In the genomic region with DNA sequence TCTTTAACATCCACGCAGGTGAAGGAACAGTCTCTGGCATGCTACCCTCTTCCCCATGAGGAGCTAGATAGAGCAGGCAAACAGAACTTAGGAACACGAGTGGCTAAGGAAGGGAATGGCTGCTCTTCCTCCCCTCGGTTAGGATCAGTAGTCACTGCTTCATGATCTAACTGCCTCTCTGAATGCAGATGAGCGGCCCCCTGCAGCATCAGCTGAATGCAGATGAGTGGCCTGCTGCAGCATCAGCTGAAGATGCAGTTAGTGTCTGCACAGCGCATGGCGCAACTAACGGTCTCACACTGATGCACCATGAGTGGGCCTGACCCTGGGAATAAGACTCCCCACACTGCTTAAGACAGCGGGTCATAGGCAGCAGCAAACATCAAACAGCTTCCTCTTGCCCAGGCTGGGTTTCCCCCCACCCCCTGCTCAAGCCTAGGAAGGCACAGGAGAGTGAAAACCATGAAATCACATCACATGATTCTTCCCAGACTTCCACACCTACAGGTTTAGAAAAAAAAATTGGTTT, we compare ENCODE assay signal across 25 mouse cellular contexts. TPM values are rescaled to one million over a fixed set of nuclear protein-coding genes. Genes with fewer than 3 reads are reported as not detected.
A peak's percentile ranks its signal among the peaks of the same experiment; 100 is the strongest.
DNase-seq lines count a peak whose midpoint lies in the region; ATAC-seq lines count a peak whose summit lies in the region.
"Had no signal": no experiment of that assay in that cellular context is flagged by ENCODE, and none has a peak within 500 bp of the region (broad histone marks: within the 10 kb centered on the region; RNA-seq: fewer than 3 reads in every experiment).

No protein-coding gene starts in this region.

- H3K9me3 ChIP-seq in hindbrain, embryonic 10.5 days: no peaks in the 10 kb centered on the region
- H3K9me3 ChIP-seq in hindbrain, embryonic 11.5 days (ENCODE audit: control insufficient read depth, low read length): no peaks in the 10 kb centered on the region
- no peaks in the 10 kb centered on the region for H3K9me3 ChIP-seq in hindbrain, embryonic 15.5 days
- H3K9me3 ChIP-seq in midbrain, embryonic 15.5 days: no peaks in the 10 kb centered on the region
- no peaks in the 10 kb centered on the region for H3K9me3 ChIP-seq in kidney, embryonic 15.5 days (replicated peaks)
- H3K9me3 ChIP-seq: embryonic facial prominence, embryonic 13.5 days; forebrain, embryonic 12.5 days; heart, embryonic 15.5 days; intestine, embryonic 15.5 days; limb, embryonic 15.5 days; megakaryocyte, embryonic 14.5 days had no signal

- no peak for DNase-seq in hindbrain, embryonic 10.5 days (ENCODE audit: low spot score)
- no peak for DNase-seq in hindbrain, embryonic 11.5 days (ENCODE audit: low spot score)
- no peak for DNase-seq in thymus, postnatal 0 days (ENCODE audit: low spot score)
- no peak for DNase-seq in kidney, adult 18-20 months
- DNase-seq: adrenal gland, adult 8-10 months; cerebellum, adult 18-20 months; cerebellum, postnatal 36 days; embryo, embryonic 11 days; heart, postnatal 36 days; kidney, postnatal 36 days; lung, embryonic 14.5 days; thymus, postnatal 14 days had no signal

- peaks cover 14% of the 10 kb centered on the region for H3K4me1 ChIP-seq in hindbrain, embryonic 10.5 days (replicated peaks)
- H3K4me1 ChIP-seq in hindbrain, embryonic 11.5 days (replicated peaks; ENCODE audit: control insufficient read depth, insufficient read depth, low read length): no peaks in the 10 kb centered on the region
- H3K4me1 ChIP-seq in hindbrain, embryonic 15.5 days (replicated peaks): no peaks in the 10 kb centered on the region
- H3K4me1 ChIP-seq in midbrain, embryonic 15.5 days: peaks cover 6% of the 10 kb centered on the region
- H3K4me1 ChIP-seq in kidney, embryonic 15.5 days: peaks cover 4% of the 10 kb centered on the region
- H3K4me1 ChIP-seq: heart, embryonic 15.5 days; intestine, embryonic 15.5 days; limb, embryonic 15.5 days had no signal

- H3K36me3 ChIP-seq in hindbrain, embryonic 10.5 days: peaks cover 82% of the 10 kb centered on the region
- no peaks in the 10 kb centered on the region for H3K36me3 ChIP-seq in hindbrain, embryonic 11.5 days (ENCODE audit: control insufficient read depth, insufficient read depth, low read length)
- H3K36me3 ChIP-seq in hindbrain, embryonic 15.5 days: peaks cover 7% of the 10 kb centered on the region; the same call in 1 of the 2 replicates
- peaks cover 12% of the 10 kb centered on the region; the same call in 1 of the 2 replicates for H3K36me3 ChIP-seq in midbrain, embryonic 15.5 days (replicated peaks)
- H3K36me3 ChIP-seq in kidney, embryonic 15.5 days: peaks cover 48% of the 10 kb centered on the region

- no peak overlapping the region for H3K4me2 ChIP-seq in hindbrain, embryonic 11.5 days (replicated peaks; ENCODE audit: low read depth, low read length)
- no peak overlapping the region for H3K4me2 ChIP-seq in hindbrain, embryonic 15.5 days
- no peak overlapping the region for H3K4me2 ChIP-seq in midbrain, embryonic 15.5 days
- H3K4me2 ChIP-seq in kidney, embryonic 15.5 days: no peak overlapping the region
- H3K4me2 ChIP-seq: embryonic facial prominence, embryonic 13.5 days; forebrain, embryonic 12.5 days; heart, embryonic 15.5 days; intestine, embryonic 15.5 days; limb, embryonic 15.5 days; lung, embryonic 14.5 days had no signal

- no peak overlapping the region for H3K4me3 ChIP-seq in hindbrain, embryonic 10.5 days
- H3K4me3 ChIP-seq in hindbrain, embryonic 11.5 days (ENCODE audit: low read depth, low read length): no peak overlapping the region
- H3K4me3 ChIP-seq in hindbrain, embryonic 15.5 days: no peak overlapping the region
- no peak overlapping the region for H3K4me3 ChIP-seq in midbrain, embryonic 15.5 days
- H3K4me3 ChIP-seq in kidney, embryonic 15.5 days (replicated peaks): no peak overlapping the region
- H3K4me3 ChIP-seq: embryonic facial prominence, embryonic 13.5 days; erythroblast, embryonic 14.5 days; forebrain, embryonic 12.5 days; heart, embryonic 15.5 days; intestine, embryonic 15.5 days; limb, embryonic 15.5 days; megakaryocyte, embryonic 14.5 days had no signal

- H3K27me3 ChIP-seq in hindbrain, embryonic 10.5 days (ENCODE audit: insufficient read depth, poor library complexity, severe bottlenecking): no peaks in the 10 kb centered on the region
- no peaks in the 10 kb centered on the region for H3K27me3 ChIP-seq in hindbrain, embryonic 11.5 days (ENCODE audit: control insufficient read depth, insufficient read depth, low read length)
- no peaks in the 10 kb centered on the region for H3K27me3 ChIP-seq in hindbrain, embryonic 15.5 days
- H3K27me3 ChIP-seq in midbrain, embryonic 15.5 days (replicated peaks): no peaks in the 10 kb centered on the region
- no peaks in the 10 kb centered on the region for H3K27me3 ChIP-seq in kidney, embryonic 15.5 days
- H3K27me3 ChIP-seq: embryonic facial prominence, embryonic 13.5 days; forebrain, embryonic 12.5 days; heart, embryonic 15.5 days; intestine, embryonic 15.5 days; limb, embryonic 15.5 days; megakaryocyte, embryonic 14.5 days had no signal

- H3K9ac ChIP-seq in hindbrain, embryonic 11.5 days (ENCODE audit: low read depth, low read length): no peak overlapping the region
- H3K9ac ChIP-seq in hindbrain, embryonic 15.5 days: no peak overlapping the region
- no peak overlapping the region for H3K9ac ChIP-seq in midbrain, embryonic 15.5 days
- no peak overlapping the region for H3K9ac ChIP-seq in kidney, embryonic 15.5 days
- H3K9ac ChIP-seq: embryonic facial prominence, embryonic 13.5 days; forebrain, embryonic 12.5 days; heart, embryonic 15.5 days; intestine, embryonic 15.5 days; limb, embryonic 15.5 days; liver, embryonic 14.5 days; lung, embryonic 14.5 days had no signal

- 55% methylated on average over 8 of the region's 8 CpGs for WGBS in hindbrain, embryonic 10.5 days
- WGBS in hindbrain, embryonic 11.5 days: 64% methylated on average over 8 of the region's 8 CpGs
- 30% methylated on average over 8 of the region's 8 CpGs for WGBS in hindbrain, embryonic 15.5 days
- WGBS in midbrain, embryonic 15.5 days: 41% methylated on average over 8 of the region's 8 CpGs
- WGBS in kidney, embryonic 15.5 days: 77% methylated on average over 8 of the region's 8 CpGs

- H3K27ac ChIP-seq in hindbrain, embryonic 10.5 days: peak overlapping the region; percentile 50; the same call in 1 of the 2 replicates
- H3K27ac ChIP-seq in hindbrain, embryonic 11.5 days (ENCODE audit: low read depth, low read length): no peak overlapping the region
- H3K27ac ChIP-seq in hindbrain, embryonic 15.5 days (replicated peaks): no peak overlapping the region
- H3K27ac ChIP-seq in midbrain, embryonic 15.5 days: 0 out of 2 replicates have a peak overlapping the region, but pooled peaks have one; percentile 48
- H3K27ac ChIP-seq in kidney, embryonic 15.5 days: no peak overlapping the region
- H3K27ac ChIP-seq: embryonic facial prominence, embryonic 13.5 days; forebrain, embryonic 12.5 days; heart, embryonic 15.5 days; intestine, embryonic 15.5 days; limb, embryonic 15.5 days; liver, embryonic 14.5 days had no signal

- no peak for ATAC-seq in hindbrain, embryonic 11.5 days (ENCODE audit: low FRiP score)
- ATAC-seq in CD4-positive, CD25-positive, alpha-beta regulatory T cell, adult 4 months: peak; percentile 45
- 0 out of 2 replicates have a peak, but pooled peaks have one; percentile 23 for ATAC-seq in hindbrain, embryonic 15.5 days (ENCODE audit: low FRiP score, low read depth)
- 0 out of 2 replicates have a peak, but pooled peaks have one; percentile 37 for ATAC-seq in midbrain, embryonic 15.5 days (replicated peaks)
- no peak for ATAC-seq in kidney, embryonic 15.5 days (replicated peaks; ENCODE audit: low FRiP score)
- ATAC-seq: activated CD4-positive, CD25-positive, alpha-beta regulatory T cell, adult 4 months; intestine, embryonic 15.5 days had no signal

RNA-seq across cellular contexts. Expression of gene Nup153, which starts 31.6 kb away (rescaled TPM):
- 25.6 and 31.1 TPM in 2 replicates for polyA plus RNA-seq in hindbrain, embryonic 10.5 days (2016; fragmentation: Nextera tagmentation; extraction: Ambion mirVana)
- 41.9 and 43.3 TPM in 2 replicates for polyA plus RNA-seq in hindbrain, embryonic 11.5 days (2014; fragmentation: Nextera tagmentation; extraction: Ambion mirVana)
- polyA plus RNA-seq in CD4-positive, CD25-positive, alpha-beta regulatory T cell, adult 4 months (2017; shearing (Covaris generic)): 10 to 100 TPM; 51.7 to 77.9 TPM
- polyA plus RNA-seq in hindbrain, embryonic 15.5 days (2015; fragmentation: Nextera tagmentation; extraction: Ambion mirVana): 18.3 and 19.9 TPM in 2 replicates
- polyA plus RNA-seq in midbrain, embryonic 15.5 days (2015; fragmentation: Nextera tagmentation; extraction: Ambion mirVana): 18.4 and 18.5 TPM in 2 replicates
- 19.5 and 22.2 TPM in 2 replicates for polyA plus RNA-seq in thymus, postnatal 0 days (2015; fragmentation: Nextera tagmentation; extraction: Ambion mirVana)
- polyA plus RNA-seq in kidney, embryonic 15.5 days (2015; fragmentation: Nextera tagmentation; extraction: Ambion mirVana): 24.9 and 27.8 TPM in 2 replicates

Comparison
In these comparisons a context has a peak if more than half of its experiments do, and no peak if none do; other contexts are left out.
1. H3K27ac ChIP-seq: peak in hindbrain, embryonic 10.5 days (single experiment) and midbrain, embryonic 15.5 days (single experiment); none in hindbrain, embryonic 11.5 days (single experiment), hindbrain, embryonic 15.5 days (single experiment) and kidney, embryonic 15.5 days (single experiment).
2. ATAC-seq: peak in CD4-positive, CD25-positive, alpha-beta regulatory T cell, adult 4 months (single experiment), hindbrain, embryonic 15.5 days (single experiment) and midbrain, embryonic 15.5 days (single experiment); none in hindbrain, embryonic 11.5 days (single experiment) and kidney, embryonic 15.5 days (single experiment).